Mouse (Mus musculus): ENCODE data around the gene Cyp24a1.

GRCm38 (mm10) chr2:170483914-170484313 is 13.0 kb downstream of the Cyp24a1 start:
- TF ChIP-seq CTCF (IDR thresholded peaks at IDR 0.05; ENCODE audit: low read depth, low read length) (no peak), GATA1 (IDR thresholded peaks at IDR 0.05; ENCODE audit: borderline replicate concordance, low read length) (no peak), POLR2AphosphoS5 (IDR thresholded peaks at IDR 0.05; ENCODE audit: insufficient replicate concordance, low read depth, low read length) (no peak), TAL1 (conservative IDR thresholded peaks at IDR 0.05; ENCODE audit: low read depth, low read length) (no peak), GATA2 (IDR thresholded peaks at IDR 0.05; ENCODE audit: borderline replicate concordance, low read depth, low read length) (no peak)
